Mouse (Mus musculus): ENCODE measurements around the gene Gm16451.
"Not testable (repeated sequence)": the region's sequence is repeated elsewhere in the genome, so short reads cannot be mapped to it uniquely, and the experiment has no call there.

The Gm16451 gene

GRCm38 (mm10) chr7:22118145-22118544 is at the start of gene Gm16451:
Gm16451 (minus strand) TSS chr7:22118245.
- DNase-seq (ENCODE audit: low read depth) = not testable (repeated sequence)

- not testable (repeated sequence) for DNase-seq (ENCODE audit: low read depth)
These were observed 45.9 kb upstream of the Gm16451 start, which contains the start of gene Vmn1r142 for GRCm38 (mm10) chr7:22163935-22164334. Vmn1r142 (minus strand) TSS chr7:22164035.

GRCm38 (mm10) chr7:22134641-22135040 is 16.6 kb upstream of the Gm16451 start, which contains the start of gene Gm10666:
Gm10666 (minus strand) TSS chr7:22134741.
- DNase-seq (ENCODE audit: low read depth) = not testable (repeated sequence)

GRCm38 (mm10) chr7:22068757-22069156 is 49.3 kb downstream of the Gm16451 start, which contains the start of gene Vmn1r139:
Vmn1r139 (plus strand) TSS chr7:22069057.
- not testable (repeated sequence) for DNase-seq (ENCODE audit: low read depth)

All from naive thymus-derived CD4-positive, alpha-beta T cell, adult 2 months (primary cell).